Mouse (Mus musculus): Measurements from ENCODE around the gene Map4.

DNA sequence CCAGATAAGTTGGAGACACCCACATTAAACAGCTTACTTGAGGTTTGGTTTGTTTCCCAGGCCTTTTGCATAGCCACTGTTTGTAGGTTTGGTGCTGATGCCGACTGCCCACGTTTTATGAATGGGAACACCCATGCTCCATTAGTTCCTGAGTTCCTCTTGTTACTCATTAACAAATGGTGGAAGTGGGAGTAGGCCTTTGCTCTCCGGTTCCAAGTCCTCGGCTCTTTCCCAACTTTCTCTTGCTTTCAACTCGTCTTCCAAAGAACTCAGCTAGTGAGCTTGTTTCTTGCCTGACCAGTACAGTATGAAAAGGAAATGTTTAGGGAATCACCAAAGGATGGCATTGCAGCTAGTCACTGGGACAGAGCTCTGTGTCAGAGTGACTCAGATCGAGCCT is 35.7 kb upstream of the Map4 start:
- TF ChIP-seq CTCF (IDR thresholded peaks at IDR 0.05; ENCODE audit: borderline replicate concordance, insufficient read depth, low read length) (no peak), POLR2A (IDR thresholded peaks at IDR 0.05; ENCODE audit: low read depth, low read length) (no peak)

Measured in embryonic fibroblast, embryonic 13.5 days (primary cell).